Mouse (Mus musculus): ENCODE results near the gene Hhipl1. TPM values are rescaled to one million over a fixed set of nuclear protein-coding genes. Genes with fewer than 3 reads are reported as not detected.

Gene Hhipl1
- polyA plus RNA-seq (2015; fragmentation: Nextera tagmentation; extraction: Ambion mirVana), result 1.3 and 1.7 TPM in 2 replicates

GRCm38 (mm10) chr12:108305812-108306794 is at the start of gene Hhipl1:
Gene Hhipl1, plus strand, starts transcription at chr12:108306270.

GRCm38 (mm10) chr12:108274661-108275507 is 31.2 kb upstream of the Hhipl1 start, which contains the start of gene Ccdc85c:
Gene Ccdc85c, minus strand, starts transcription at chr12:108275425.

GRCm38 (mm10) chr12:108333895-108334445 is 27.9 kb downstream of the Hhipl1 start, which contains the start of gene Cyp46a1:
Gene Cyp46a1, plus strand, starts transcription at chr12:108334381.

GRCm38 (mm10) chr12:108370596-108371428 is 64.7 kb downstream of the Hhipl1 start, which contains the start of gene Eml1:
Gene Eml1, plus strand, starts transcription at chr12:108370957.

Other genes starting within 250 kb of the Hhipl1 start
- 66.1 and 80.7 TPM in 2 replicates for gene Setd3, start 127.0 kb upstream of the Hhipl1 start, polyA plus RNA-seq (2015; fragmentation: Nextera tagmentation; extraction: Ambion mirVana)
- 2.0 and 2.1 TPM in 2 replicates for gene Ccnk, start 126.7 kb upstream of the Hhipl1 start, polyA plus RNA-seq (2015; fragmentation: Nextera tagmentation; extraction: Ambion mirVana)
- 4.7 and 5.3 TPM in 2 replicates for gene Ccdc85c, start 30.8 kb upstream of the Hhipl1 start, polyA plus RNA-seq (2015; fragmentation: Nextera tagmentation; extraction: Ambion mirVana)
- gene Cyp46a1, start 28.1 kb downstream of the Hhipl1 start, polyA plus RNA-seq (2015; fragmentation: Nextera tagmentation; extraction: Ambion mirVana), result 1.3 and 1.4 TPM in 2 replicates
- 145 and 170 TPM in 2 replicates for gene Eml1, start 64.7 kb downstream of the Hhipl1 start, polyA plus RNA-seq (2015; fragmentation: Nextera tagmentation; extraction: Ambion mirVana)
- 18.3 and 23.8 TPM in 2 replicates for gene Evl, start 248.4 kb downstream of the Hhipl1 start, polyA plus RNA-seq (2015; fragmentation: Nextera tagmentation; extraction: Ambion mirVana)

Data from urinary bladder, postnatal 0 days (tissue).